Mouse (Mus musculus) megakaryocyte, embryonic 14.5 days (primary cell): ENCODE data around the gene Mycn. TPM values are rescaled to one million over a fixed set of nuclear protein-coding genes. Genes with fewer than 3 reads are reported as not detected.

ENCODE experiments used
- H3K27me3 ChIP-seq: replicated peaks from 2 replicates; pipeline ENCODE3; 2012; ENCODE audit warnings: inconsistent platforms
- H3K36me3 ChIP-seq: replicated peaks from 2 replicates; pipeline ENCODE3; 2012; ENCODE audit warnings: low read length, inconsistent platforms, mixed read lengths
- H3K4me1 ChIP-seq: 2 replicates; pipeline ENCODE4 v1.6.1; 2012; ENCODE audit warnings: inconsistent platforms
- H3K4me3 ChIP-seq: replicated peaks from 2 replicates; pipeline ENCODE3; 2012; ENCODE audit warnings: moderate library complexity, mild to moderate bottlenecking, inconsistent platforms
- H3K9me3 ChIP-seq: 2 replicates; pipeline ENCODE4 v1.6.1; 2012; ENCODE audit warnings: inconsistent platforms
- FLI1 ChIP-seq: IDR thresholded peaks from 2 replicates; pipeline ENCODE4 v1.6.1; 2012; ENCODE audit warnings: low read length, inconsistent platforms, mixed read lengths
- GATA1 ChIP-seq: IDR thresholded peaks from 3 replicates; pipeline ENCODE4 v1.6.1; 2012; ENCODE audit warnings: mixed read lengths, low read length, inconsistent platforms, borderline replicate concordance
- polyA plus RNA-seq: library from polyadenylated mRNA; stranded (reverse); fragments of >175 nt; gene quantifications from 2 replicates; pipeline ENCODE4 v1.2.3, GENCODE M21; 2012; ENCODE audit warnings: low replicate concordance; ENCODE audit not compliant: insufficient read depth

Mycn gene
- polyA plus RNA-seq, 1 experiment = 77.9 TPM

GRCm38 (mm10) chr12:12942364-12943050, 793 bp upstream of the Mycn start:
- Histone ChIP-seq H3K36me3 (peaks cover 29% of the 10 kb centered on the region), H3K4me1 (peaks cover 36% of the 10 kb centered on the region), H3K4me3 (peak overlapping the region; percentile 91), H3K9me3 (no peaks in the 10 kb centered on the region), H3K27me3 (peaks cover 15% of the 10 kb centered on the region)
- TF ChIP-seq FLI1 = no peak
- TF ChIP-seq GATA1 = no peak

- Histone ChIP-seq H3K9me3 (no peaks in the 10 kb centered on the region), H3K4me1 (peaks cover 49% of the 10 kb centered on the region), H3K4me3 (peak overlapping the region; percentile 91), H3K36me3 (peaks cover 42% of the 10 kb centered on the region), H3K27me3 (peaks cover 12% of the 10 kb centered on the region)
- no peak for TF ChIP-seq FLI1
- no peak for TF ChIP-seq GATA1
Measured at GRCm38 (mm10) chr12:12941129-12941504, 597 bp downstream of the Mycn start.

- peak overlapping the region; percentile 91 for H3K4me3 ChIP-seq
- no peaks in the 10 kb centered on the region for H3K9me3 ChIP-seq
- H3K4me1 ChIP-seq = peaks cover 50% of the 10 kb centered on the region
- TF ChIP-seq FLI1 = no peak
- no peak for TF ChIP-seq GATA1
- peaks cover 11% of the 10 kb centered on the region for H3K27me3 ChIP-seq
- H3K36me3 ChIP-seq = peaks cover 46% of the 10 kb centered on the region
Measured at GRCm38 (mm10) chr12:12940466-12941128, 1.1 kb downstream of the Mycn start.

- TF ChIP-seq GATA1 (no peak), FLI1 (no peak)
- Histone ChIP-seq H3K9me3 (no peaks in the 10 kb centered on the region), H3K27me3 (peaks cover 8% of the 10 kb centered on the region), H3K4me1 (peaks cover 55% of the 10 kb centered on the region), H3K4me3 (peak overlapping the region; percentile 91), H3K36me3 (peaks cover 54% of the 10 kb centered on the region)
Measured at GRCm38 (mm10) chr12:12939581-12940465, 1.9 kb downstream of the Mycn start.

- Histone ChIP-seq H3K27me3 (peaks cover 8% of the 10 kb centered on the region), H3K4me1 (peaks cover 57% of the 10 kb centered on the region), H3K4me3 (peak overlapping the region; percentile 91), H3K9me3 (no peaks in the 10 kb centered on the region), H3K36me3 (peaks cover 55% of the 10 kb centered on the region)
- TF ChIP-seq GATA1 (no peak), FLI1 (no peak)
Measured at GRCm38 (mm10) chr12:12938850-12939249, 2.9 kb downstream of the Mycn start.

GRCm38 (mm10) chr12:12938361-12938760, 3.4 kb downstream of the Mycn start:
- H3K27me3 ChIP-seq = peaks cover 6% of the 10 kb centered on the region
- H3K9me3 ChIP-seq = no peaks in the 10 kb centered on the region
- peaks cover 55% of the 10 kb centered on the region for H3K36me3 ChIP-seq
- TF ChIP-seq FLI1 = no peak
- no peak for TF ChIP-seq GATA1
- H3K4me1 ChIP-seq = peaks cover 61% of the 10 kb centered on the region
- H3K4me3 ChIP-seq = peak overlapping the region; percentile 91

GRCm38 (mm10) chr12:12937746-12938145, 4.0 kb downstream of the Mycn start:
- H3K4me3 ChIP-seq = peak overlapping the region; percentile 91
- H3K27me3 ChIP-seq = peaks cover 3% of the 10 kb centered on the region
- H3K36me3 ChIP-seq = peaks cover 55% of the 10 kb centered on the region
- peaks cover 58% of the 10 kb centered on the region for H3K4me1 ChIP-seq
- no peak for TF ChIP-seq GATA1
- no peak for TF ChIP-seq FLI1
- H3K9me3 ChIP-seq = no peaks in the 10 kb centered on the region

- Histone ChIP-seq H3K36me3 (peaks cover 55% of the 10 kb centered on the region), H3K27me3 (no peaks in the 10 kb centered on the region), H3K4me1 (peaks cover 54% of the 10 kb centered on the region), H3K9me3 (no peaks in the 10 kb centered on the region), H3K4me3 (peak overlapping the region; percentile 91)
- TF ChIP-seq GATA1 (no peak), FLI1 (no peak)
Measured at GRCm38 (mm10) chr12:12937088-12937487, 4.6 kb downstream of the Mycn start.

GRCm38 (mm10) chr12:12932238-12932637, 9.5 kb downstream of the Mycn start:
- no peak for TF ChIP-seq GATA1
- TF ChIP-seq FLI1 = no peak

GRCm38 (mm10) chr12:12928239-12928638, 13.5 kb downstream of the Mycn start:
- H3K9me3 ChIP-seq = peaks cover 13% of the 10 kb centered on the region
- peaks cover 30% of the 10 kb centered on the region for H3K27me3 ChIP-seq
- no peak overlapping the region for H3K4me3 ChIP-seq
- no peaks in the 10 kb centered on the region for H3K36me3 ChIP-seq
- TF ChIP-seq GATA1 (no peak), FLI1 (no peak)
- H3K4me1 ChIP-seq = peaks cover 17% of the 10 kb centered on the region

More at GRCm38 (mm10) chr12:12932238-12932637, 9.5 kb downstream of the Mycn start:
- H3K4me3 ChIP-seq = no peak overlapping the region
- peaks cover 23% of the 10 kb centered on the region for H3K36me3 ChIP-seq
- peaks cover 5% of the 10 kb centered on the region; the same call in 1 of the 2 replicates for H3K9me3 ChIP-seq
- H3K27me3 ChIP-seq = peaks cover 15% of the 10 kb centered on the region
- H3K4me1 ChIP-seq = peaks cover 31% of the 10 kb centered on the region
